Mouse (Mus musculus) gastrocnemius, postnatal 10 days (tissue): ENCODE results near the gene P3h3. TPM values are rescaled to one million over a fixed set of nuclear protein-coding genes. Genes with fewer than 3 reads are reported as not detected.
"Not testable (repeated sequence)": the region's sequence is repeated elsewhere in the genome, so short reads cannot be mapped to it uniquely, and the experiment has no call there.

ENCODE experiments used
- DNase-seq: peaks from one replicate; pipeline ENCODE4 v3.0.0; 2021; ENCODE audit warnings: mixed read lengths
- total RNA-seq, 2 experiments: library from RNA; stranded (reverse); gene quantifications; 2 replicates each; pipeline ENCODE4 v1.2.3; 2021

P3h3 gene
- total RNA-seq, 2 experiments from 2014 or later: 33.3 to 41.5 TPM

DNA sequence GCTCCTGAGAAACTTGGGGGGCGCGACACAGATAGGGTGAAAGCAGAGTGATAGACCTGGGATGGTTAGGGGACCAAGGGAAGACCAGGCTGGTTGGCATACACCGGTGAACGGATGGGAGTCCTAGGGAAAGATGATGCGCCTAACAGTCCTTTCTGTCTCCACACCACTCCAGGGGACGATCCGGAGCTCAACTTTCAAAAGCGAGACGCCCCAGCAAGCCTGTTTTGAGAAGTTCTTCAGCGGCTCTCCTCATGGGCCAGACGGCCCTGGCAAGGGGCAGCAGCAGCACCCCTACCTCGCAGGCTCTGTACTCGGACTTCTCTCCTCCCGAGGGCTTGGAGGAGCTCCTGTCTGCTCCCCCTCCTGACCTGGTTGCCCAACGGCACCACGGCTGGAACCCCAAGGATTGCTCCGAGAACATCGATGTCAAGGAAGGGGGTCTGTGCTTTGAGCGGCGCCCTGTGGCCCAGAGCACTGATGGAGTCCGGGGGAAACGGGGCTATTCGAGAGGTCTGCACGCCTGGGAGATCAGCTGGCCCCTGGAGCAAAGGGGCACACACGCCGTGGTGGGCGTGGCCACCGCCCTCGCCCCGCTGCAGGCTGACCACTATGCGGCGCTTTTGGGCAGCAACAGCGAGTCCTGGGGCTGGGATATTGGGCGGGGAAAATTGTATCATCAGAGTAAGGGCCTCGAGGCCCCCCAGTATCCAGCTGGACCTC, 48.3 kb downstream of the P3h3 start:
- peak; percentile 87 for DNase-seq

DNA sequence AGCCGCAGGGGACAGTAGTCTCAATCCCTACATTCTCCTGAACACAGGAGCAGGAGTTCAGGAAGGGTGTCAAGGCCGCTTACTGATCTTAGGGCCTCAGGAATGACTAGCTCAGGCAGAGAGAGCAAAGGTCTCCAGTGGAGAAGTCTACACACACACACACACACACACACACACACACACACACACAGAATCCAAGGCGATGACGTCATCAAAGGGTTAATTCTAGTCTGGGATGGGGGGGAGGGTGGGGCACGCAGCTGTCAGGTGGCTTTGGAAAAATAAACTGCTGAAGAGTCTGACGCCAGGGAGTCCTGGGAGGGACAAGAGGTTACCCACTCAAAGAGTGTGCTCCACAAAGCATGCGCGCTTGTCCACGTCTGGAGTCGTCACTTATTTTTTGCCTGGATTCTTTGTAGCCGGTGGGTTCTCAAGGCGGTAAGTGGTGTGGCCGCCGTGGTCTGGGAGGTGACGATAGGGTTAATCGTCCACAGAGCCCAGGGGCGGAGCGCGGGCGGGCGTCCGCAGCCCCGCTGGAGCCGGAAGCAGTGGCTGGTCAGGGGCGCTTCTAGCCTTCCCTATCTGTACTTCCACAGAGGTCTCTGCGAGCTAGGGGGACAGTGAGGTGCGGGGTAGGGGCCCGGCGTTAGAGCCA, 49.1 kb downstream of the P3h3 start, which contains the start of gene Spsb2:
Gene Spsb2, plus strand, starts transcription at position 304 of the 655 bp plus-strand sequence.
- DNase-seq: peak; percentile 80

DNA sequence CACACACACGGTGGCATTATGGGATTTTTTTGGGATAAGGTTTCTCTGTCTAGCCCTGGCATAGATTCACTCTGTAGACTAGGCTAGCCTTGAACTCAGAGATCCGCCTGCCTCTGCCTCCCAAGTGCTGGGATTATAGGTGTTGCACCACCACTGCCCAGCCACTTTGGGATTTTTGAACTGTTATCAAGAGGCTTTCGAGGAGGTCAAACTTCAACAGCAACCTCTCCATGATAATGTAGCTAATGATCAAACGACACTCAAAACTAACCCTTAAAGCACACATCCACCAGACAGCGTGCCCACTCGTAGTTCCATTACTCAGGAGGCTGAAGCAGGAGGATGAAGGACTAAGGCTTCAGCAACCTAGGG, 49.6 kb downstream of the P3h3 start:
- DNase-seq: no peak

DNA sequence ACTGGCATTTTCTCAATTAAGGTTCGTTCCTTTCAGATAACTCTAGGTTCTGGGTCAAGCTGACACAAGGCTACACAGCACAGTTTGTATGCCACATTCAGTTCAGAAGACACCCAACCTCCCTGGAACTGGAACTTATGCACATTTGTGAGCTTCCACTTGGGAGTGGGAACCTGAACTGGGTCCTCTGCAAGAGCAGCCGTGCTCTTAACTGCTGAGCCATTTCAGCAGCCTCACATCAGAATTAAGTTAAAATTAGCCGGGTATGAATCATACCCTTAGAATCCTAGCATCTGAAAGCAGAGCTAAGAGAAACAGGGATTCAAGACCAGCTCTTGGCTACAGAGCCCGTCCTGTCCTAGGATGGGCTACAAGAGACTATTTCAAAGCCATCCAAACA, 50.2 kb downstream of the P3h3 start:
- no peak for DNase-seq

DNA sequence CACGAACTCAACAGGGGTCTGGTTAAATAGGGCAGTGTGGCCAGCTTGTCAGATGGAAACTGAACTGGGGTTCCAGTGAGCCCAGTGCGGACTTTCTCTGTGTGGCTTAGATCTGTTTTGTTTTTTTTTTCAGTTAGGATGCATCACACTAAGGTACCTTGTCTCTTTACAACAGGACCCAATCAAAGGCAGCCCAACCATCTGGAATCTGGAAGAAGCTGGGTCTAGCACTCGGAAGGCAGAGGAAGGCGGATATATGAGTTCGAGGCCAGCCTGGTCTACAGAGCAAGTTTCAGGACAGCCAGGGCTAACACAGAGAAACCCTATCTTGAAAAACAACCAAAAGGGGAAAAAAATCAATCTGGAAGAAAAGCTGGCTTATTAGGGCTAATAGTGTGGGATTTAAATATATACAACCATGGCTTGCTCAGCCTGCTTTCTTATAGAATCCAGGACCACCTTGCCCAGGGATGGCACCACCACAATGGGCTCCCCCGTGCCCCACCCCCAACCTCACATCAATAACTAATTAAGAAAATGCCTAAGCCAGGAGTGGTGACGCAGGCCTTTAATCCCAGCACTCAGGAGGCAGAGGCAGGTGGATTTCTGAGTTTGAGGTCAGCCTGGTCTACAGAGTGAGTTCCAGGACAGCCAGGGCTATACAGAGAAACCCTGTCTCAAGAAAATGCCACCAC, 51.0 kb downstream of the P3h3 start:
- DNase-seq: no peak

DNA sequence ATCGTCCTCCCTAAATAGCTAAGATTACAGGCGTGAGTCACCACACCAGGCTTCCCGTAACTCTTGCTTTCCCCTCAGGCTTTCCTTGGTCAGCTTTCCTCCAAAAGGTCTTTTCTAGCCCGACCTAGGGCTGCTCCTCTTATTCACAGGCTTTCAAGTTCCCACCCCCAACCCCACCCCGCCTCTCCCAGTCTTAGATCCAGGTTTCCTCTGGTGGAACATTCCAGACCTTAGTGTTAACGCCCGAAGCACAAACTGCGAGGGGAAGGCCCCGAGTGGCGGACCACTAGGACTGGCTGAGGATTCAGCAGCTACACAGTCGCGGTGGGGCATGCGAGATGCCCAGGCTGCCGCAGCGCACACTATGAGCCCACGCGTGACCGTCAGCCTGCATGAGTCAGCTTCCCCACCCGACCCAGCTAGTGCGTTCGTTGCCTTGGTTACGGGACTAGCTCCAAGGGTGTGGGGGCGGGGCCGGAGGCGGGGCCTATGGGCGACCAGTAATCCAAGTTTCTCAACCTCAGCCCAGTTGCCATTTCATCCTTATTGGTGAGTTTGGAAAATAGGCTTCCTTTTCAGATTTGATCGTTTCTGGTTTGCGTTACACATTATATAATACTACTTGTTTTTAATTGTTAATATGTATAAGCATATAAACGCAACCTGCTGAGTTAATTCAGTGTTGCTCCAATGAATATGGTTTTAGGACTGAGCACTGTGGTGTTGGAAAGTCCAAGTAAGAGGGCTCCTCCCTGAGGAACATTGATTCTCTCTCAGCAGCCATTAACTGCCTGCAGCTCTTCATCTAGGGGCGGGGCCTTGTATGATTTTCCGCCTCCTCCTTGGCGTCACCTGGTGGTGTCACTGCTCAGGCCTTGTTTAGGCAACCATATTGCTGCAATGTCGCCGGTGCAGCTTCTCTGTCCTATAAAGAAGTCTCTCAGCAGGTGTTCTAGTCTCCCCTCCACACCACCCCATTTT, 51.9 kb downstream of the P3h3 start:
- peak; percentile 96 for DNase-seq

DNA sequence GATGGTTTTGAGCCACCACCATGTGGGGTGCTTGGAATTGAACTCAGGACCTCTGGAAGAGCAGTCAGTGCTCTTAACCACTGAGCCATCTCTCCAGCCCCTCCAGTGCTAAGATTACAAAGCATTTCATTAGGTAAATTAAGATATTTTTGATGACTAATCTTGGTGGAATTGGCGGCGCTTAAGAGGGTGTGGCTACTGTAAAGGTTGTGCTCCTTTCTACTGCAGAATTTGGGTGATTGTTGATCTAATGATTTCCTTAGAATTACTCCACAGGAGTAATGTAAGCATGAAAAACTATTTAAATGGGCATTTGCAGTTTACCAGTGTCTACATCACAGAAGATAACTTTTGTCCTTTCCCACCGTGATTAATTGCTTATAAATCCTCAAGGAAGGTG, 53.2 kb downstream of the P3h3 start:
- DNase-seq: no peak

DNA sequence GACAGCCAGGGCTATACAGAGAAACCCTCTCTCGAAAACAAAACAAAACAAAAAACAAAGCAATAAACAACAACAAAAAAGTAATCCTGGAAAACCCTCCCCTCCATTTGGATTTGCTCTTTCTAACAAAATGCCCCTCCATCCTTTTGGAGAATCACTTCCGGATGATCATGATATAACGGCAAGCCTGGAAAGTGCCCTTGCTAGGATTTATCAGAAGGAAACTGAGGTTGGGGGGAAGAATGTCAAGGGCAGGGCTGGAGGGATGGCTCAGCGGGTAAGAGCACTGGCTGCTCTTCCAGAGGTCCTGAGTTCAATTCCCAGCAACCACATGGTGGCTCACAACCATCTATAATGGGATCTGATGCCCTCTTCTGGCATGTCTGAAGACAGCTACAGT, 53.9 kb downstream of the P3h3 start:
- DNase-seq: not testable (repeated sequence)

DNA sequence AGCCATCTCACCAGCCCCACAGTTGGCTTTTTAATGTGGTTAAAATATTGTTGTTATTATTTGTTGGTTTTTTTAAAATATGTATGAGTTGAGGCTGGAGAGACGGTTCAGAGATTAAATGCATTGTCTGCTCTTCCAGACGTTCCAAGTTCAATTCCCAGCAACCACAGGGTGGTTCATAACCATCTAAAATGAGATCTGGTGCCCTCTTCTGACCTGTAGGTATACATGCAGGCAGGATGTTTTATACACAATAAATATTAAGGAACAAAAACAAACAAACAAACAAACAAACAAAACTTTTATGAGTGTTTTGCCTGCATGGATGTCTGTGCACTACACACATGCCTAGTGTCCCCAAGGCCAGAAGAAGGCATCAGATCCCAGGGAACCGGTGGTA, 54.5 kb downstream of the P3h3 start:
- DNase-seq: no peak

DNA sequence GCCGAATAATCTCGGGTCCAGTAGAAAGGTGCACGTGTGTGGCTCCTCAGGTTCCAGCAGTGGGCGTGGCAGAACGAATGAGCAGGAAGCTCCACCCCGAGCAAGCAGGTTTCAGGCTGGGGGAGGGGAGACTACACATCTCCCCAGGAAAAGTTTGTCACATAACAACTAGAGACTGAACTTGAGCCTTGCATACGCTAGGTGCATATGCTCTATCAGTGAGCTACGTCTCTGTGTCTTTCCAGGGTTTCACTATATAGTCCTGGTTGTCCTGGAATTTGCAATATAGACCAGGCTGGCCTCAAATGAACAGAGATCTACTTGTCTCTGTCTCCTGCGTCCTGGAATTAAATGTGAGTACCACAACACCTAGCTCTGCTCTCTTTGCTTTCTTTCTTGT, 55.2 kb downstream of the P3h3 start:
- not testable (repeated sequence) for DNase-seq

DNA sequence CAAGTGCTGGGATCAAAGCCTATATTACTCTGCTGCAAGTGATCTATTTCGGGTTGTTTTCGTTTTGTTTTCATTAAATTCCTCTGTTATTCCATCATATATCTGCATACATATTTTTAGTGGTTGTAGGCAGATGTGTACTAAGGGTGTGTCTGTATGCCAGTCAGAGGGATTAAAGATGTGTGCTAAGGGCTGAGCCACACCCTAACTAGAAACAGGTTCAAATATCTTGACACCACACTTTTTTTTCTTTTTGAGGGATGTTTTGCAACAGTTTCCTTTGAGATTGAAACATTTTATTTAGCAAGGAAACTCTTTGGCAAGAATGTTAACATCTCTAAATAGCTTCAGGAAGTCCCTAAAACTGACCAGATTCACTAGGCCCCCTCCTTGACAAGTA, 61.4 kb downstream of the P3h3 start:
- no peak for DNase-seq

DNA sequence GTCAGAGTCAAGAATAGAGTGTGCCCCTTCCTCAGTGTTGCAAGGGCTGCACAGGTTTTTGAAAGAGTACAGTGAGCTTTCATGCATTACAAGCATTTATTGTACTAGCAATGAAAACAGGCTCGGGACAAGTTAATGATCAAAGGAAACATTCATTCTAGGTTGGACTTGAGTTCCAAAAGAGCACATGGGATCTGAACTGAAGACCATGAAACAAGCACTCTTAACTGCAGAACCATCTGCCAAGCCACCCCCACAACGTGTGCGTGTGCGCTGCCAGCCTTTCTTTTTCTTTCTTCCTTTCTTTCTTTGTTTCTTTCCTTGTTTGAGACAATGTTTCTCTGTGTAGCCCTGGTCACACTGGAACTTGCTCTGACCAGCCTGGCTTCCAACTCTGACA, 61.8 kb downstream of the P3h3 start:
- no peak for DNase-seq

DNA sequence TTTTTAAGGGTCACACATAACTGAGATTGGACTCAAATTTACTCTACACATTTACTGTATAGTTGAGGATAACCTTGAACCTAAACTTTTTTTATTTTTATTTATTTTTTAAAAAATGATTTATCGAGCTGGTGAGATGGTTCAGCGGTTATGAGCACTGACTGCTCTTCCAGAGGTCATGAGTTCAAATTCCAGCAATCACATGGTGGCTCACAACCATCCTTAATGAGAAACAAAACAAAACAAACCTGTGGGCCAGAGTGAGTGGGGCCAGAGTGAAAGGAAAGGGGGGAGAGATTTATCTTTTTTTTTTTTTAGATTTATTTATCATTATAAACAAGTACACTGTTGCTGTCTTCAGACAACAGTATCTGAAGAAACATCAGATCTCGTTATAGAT, 65.6 kb downstream of the P3h3 start:
- DNase-seq: no peak

Other genes starting within 250 kb of the P3h3 start
- gene C1s2, start 221.7 kb downstream of the P3h3 start, total RNA-seq: 1 to 10 TPM in 1 of 2 experiments, under 1 TPM in 1; 0.68 to 1.1 TPM
- 10 to 100 TPM; 28.2 to 41.3 TPM for gene Lpcat3, start 194.7 kb downstream of the P3h3 start, total RNA-seq
- gene Emg1, start 145.6 kb downstream of the P3h3 start, total RNA-seq: 10 to 100 TPM; 61.0 to 62.5 TPM
- gene Phb2, start 145.4 kb downstream of the P3h3 start, total RNA-seq: 100 to 1,000 TPM; 205 to 206 TPM
- 1 to 10 TPM; 1.8 to 3.8 TPM for gene Ptpn6, start 119.0 kb downstream of the P3h3 start, total RNA-seq
- 100 to 1,000 TPM; 213 to 226 TPM for gene Grcc10, start 116.4 kb downstream of the P3h3 start, total RNA-seq
- not detected for gene Gm45234, start 101.7 kb downstream of the P3h3 start, total RNA-seq
- 10 to 100 TPM; 37.6 to 46.7 TPM for gene Atn1, start 101.2 kb downstream of the P3h3 start, total RNA-seq
- 1 to 10 TPM; 2.9 to 6.5 TPM for gene Eno2, start 88.1 kb downstream of the P3h3 start, total RNA-seq
- not detected for gene Lrrc23, start 78.0 kb downstream of the P3h3 start, total RNA-seq
- gene Spsb2, start 49.1 kb downstream of the P3h3 start, total RNA-seq: 1 to 10 TPM; 3.5 to 6.5 TPM
- gene Tpi1, start 43.5 kb downstream of the P3h3 start, total RNA-seq: 1,000 to 10,000 TPM; 2,520 to 2,805 TPM
- 10 to 100 TPM; 66.2 to 66.4 TPM for gene Usp5, start 28.3 kb downstream of the P3h3 start, total RNA-seq
- 10 to 100 TPM; 13.5 to 14.3 TPM for gene Cdca3, start 28.2 kb downstream of the P3h3 start, total RNA-seq
- 1 to 10 TPM; 8.4 to 9.4 TPM for gene Gnb3, start 17.5 kb downstream of the P3h3 start, total RNA-seq
- gene Gpr162, start 6.2 kb upstream of the P3h3 start, total RNA-seq: 1 to 10 TPM in 1 of 2 experiments, under 1 TPM in 1; 0.38 to 1.1 TPM
- gene Cd4, start 30.5 kb upstream of the P3h3 start, total RNA-seq: 1 to 10 TPM in 1 of 2 experiments, under 1 TPM in 1; 0.61 to 2.1 TPM
- gene Lag3, start 54.0 kb upstream of the P3h3 start, total RNA-seq: under 1 TPM; 0.56 to 0.68 TPM
- 100 to 1,000 TPM; 273 to 298 TPM for gene Ptms, start 62.4 kb upstream of the P3h3 start, total RNA-seq
- 100 to 1,000 TPM; 252 to 255 TPM for gene Mlf2, start 73.6 kb upstream of the P3h3 start, total RNA-seq
- gene Cops7a, start 107.8 kb upstream of the P3h3 start, total RNA-seq: 100 to 1,000 TPM in 1 of 2 experiments, 10 to 100 TPM in 1; 99.9 to 105 TPM
- gene Pianp, start 138.9 kb upstream of the P3h3 start, total RNA-seq: under 1 TPM; 0.61 TPM
- gene Zfp384, start 151.4 kb upstream of the P3h3 start, total RNA-seq: 10 to 100 TPM; 21.9 to 27.4 TPM
- gene Ing4, start 182.0 kb upstream of the P3h3 start, total RNA-seq: 10 to 100 TPM; 33.4 to 42.7 TPM
- gene Acrbp, start 191.9 kb upstream of the P3h3 start, total RNA-seq: 1 to 10 TPM; 2.7 to 4.7 TPM
- gene Lpar5, start 210.2 kb upstream of the P3h3 start, total RNA-seq: under 1 TPM; 0.16 to 0.41 TPM
- gene Chd4, start 238.2 kb upstream of the P3h3 start, total RNA-seq: 100 to 1,000 TPM; 108 to 125 TPM